Mouse (Mus musculus) intestine, embryonic 16.5 days (tissue): ENCODE measurements at regions not wholly inside any gene's neighbourhood (a gene's known extent, or its start where the extent isn't known, plus 50 kb on each side); places are given as distances from the start of the nearest gene placed in this dataset.
A peak's percentile ranks its signal among the peaks of the same experiment; 100 is the strongest.

Experiments used
- ATAC-seq: fragments of 200-750 bp; cut with Nextera tagmentation; 2 replicates; pipeline ENCODE4 v1.8.0; 2017; ENCODE audit warnings: moderate TSS enrichment, moderate library complexity
- H3K27ac ChIP-seq: fragments of 300-500 bp; sonication (generic); 2 replicates; pipeline ENCODE4 v1.5.1; 2014; ENCODE audit warnings: mild to moderate bottlenecking, low read length
- H3K27me3 ChIP-seq: fragments of 300-500 bp; sonication (generic); replicated peaks from 2 replicates; pipeline ENCODE4 v1.6.1; 2014; ENCODE audit warnings: low read length, control low read depth, mixed read lengths; ENCODE audit not compliant: control insufficient read depth, insufficient read depth
- H3K36me3 ChIP-seq: fragments of 300-500 bp; sonication (generic); 2 replicates; pipeline ENCODE4 v1.6.1; 2014; ENCODE audit warnings: low read length, control low read depth; ENCODE audit not compliant: control insufficient read depth, insufficient read depth
- H3K4me1 ChIP-seq: fragments of 300-500 bp; sonication (generic); 2 replicates; pipeline ENCODE4 v1.6.1; 2014; ENCODE audit warnings: low read length, control low read depth, mixed read lengths; ENCODE audit not compliant: control insufficient read depth, insufficient read depth
- H3K4me2 ChIP-seq: fragments of 300-500 bp; sonication (generic); 2 replicates; pipeline ENCODE4 v1.6.1; 2014; ENCODE audit warnings: low read depth, low read length, control low read depth
- H3K4me3 ChIP-seq: fragments of 300-500 bp; sonication (generic); 2 replicates; pipeline ENCODE4 v1.5.1; 2014; ENCODE audit warnings: mild to moderate bottlenecking, low read length
- H3K9ac ChIP-seq: fragments of 300-500 bp; sonication (generic); 2 replicates; pipeline ENCODE4 v1.6.1; 2014; ENCODE audit warnings: low read depth, low read length
- H3K9me3 ChIP-seq: fragments of 300-500 bp; sonication (generic); 2 replicates; pipeline ENCODE4 v1.6.1; 2016; ENCODE audit warnings: low read length, control low read depth; ENCODE audit not compliant: control insufficient read depth
- WGBS: fragments of 180-500 bp; shearing (Covaris S2); extraction: QIAGEN DNeasy Blood & Tissue Kit; methylation state at CpG from one replicate; pipeline ENCODE4 v1.1.7; 2014; 5-methylcytosine and 5-hydroxymethylcytosine counted together

- no peak overlapping the region for H3K4me3 ChIP-seq
- ATAC-seq, result peak; percentile 85
- 47% methylated on average over 2 of the region's 2 CpGs for WGBS
- no peaks in the 10 kb centered on the region for H3K9me3 ChIP-seq
- no peaks in the 10 kb centered on the region for H3K4me1 ChIP-seq
- H3K9ac ChIP-seq, result no peak overlapping the region
- H3K27me3 ChIP-seq, result no peaks in the 10 kb centered on the region
- no peaks in the 10 kb centered on the region for H3K36me3 ChIP-seq
- H3K4me2 ChIP-seq, result no peak overlapping the region
- H3K27ac ChIP-seq, result no peak overlapping the region
Observed at GRCm38 (mm10) chr6:75683935-75684334, 813.6 kb downstream of the Gm9008 start.

- Histone ChIP-seq H3K36me3 (no peaks in the 10 kb centered on the region), H3K27ac (no peak overlapping the region), H3K4me3 (no peak overlapping the region), H3K9ac (no peak overlapping the region), H3K27me3 (no peaks in the 10 kb centered on the region), H3K4me2 (no peak overlapping the region), H3K4me1 (no peaks in the 10 kb centered on the region), H3K9me3 (no peaks in the 10 kb centered on the region)
- WGBS, result 89% methylated on average over 2 of the region's 2 CpGs
- ATAC-seq, result no peak
Observed at GRCm38 (mm10) chr6:75644363-75644720, 853.2 kb downstream of the Gm9008 start.

- Histone ChIP-seq H3K4me2 (no peak overlapping the region), H3K9ac (no peak overlapping the region), H3K9me3 (no peaks in the 10 kb centered on the region), H3K36me3 (no peaks in the 10 kb centered on the region), H3K4me1 (no peaks in the 10 kb centered on the region), H3K4me3 (no peak overlapping the region), H3K27me3 (no peaks in the 10 kb centered on the region), H3K27ac (no peak overlapping the region)
- ATAC-seq, result no peak
- WGBS, result 70% methylated on average over 2 of the region's 2 CpGs
Observed at GRCm38 (mm10) chr6:75643581-75644362, 853.8 kb downstream of the Gm9008 start.

GRCm38 (mm10) chr6:75636050-75636449 is 861.5 kb downstream of the Gm9008 start:
- Histone ChIP-seq H3K4me2 (no peak overlapping the region), H3K4me1 (no peaks in the 10 kb centered on the region), H3K9me3 (no peaks in the 10 kb centered on the region), H3K4me3 (no peak overlapping the region), H3K27ac (no peak overlapping the region), H3K27me3 (no peaks in the 10 kb centered on the region), H3K9ac (no peak overlapping the region), H3K36me3 (no peaks in the 10 kb centered on the region)
- 66% methylated on average over 1 of the region's 1 CpGs for WGBS
- ATAC-seq, result no peak

GRCm38 (mm10) chr6:75602536-75603279 is 894.9 kb downstream of the Gm9008 start:
- H3K36me3 ChIP-seq, result no peaks in the 10 kb centered on the region
- no peak for ATAC-seq
- no peak overlapping the region for H3K4me3 ChIP-seq
- WGBS, result 21% methylated on average over 11 of the region's 11 CpGs
- no peak overlapping the region for H3K27ac ChIP-seq
- no peak overlapping the region for H3K4me2 ChIP-seq
- no peaks in the 10 kb centered on the region for H3K27me3 ChIP-seq
- no peaks in the 10 kb centered on the region for H3K9me3 ChIP-seq
- no peaks in the 10 kb centered on the region for H3K4me1 ChIP-seq
- H3K9ac ChIP-seq, result no peak overlapping the region

GRCm38 (mm10) chr6:75558431-75558830 is 939.2 kb downstream of the Gm9008 start:
- Histone ChIP-seq H3K4me3 (no peak overlapping the region), H3K4me2 (no peak overlapping the region), H3K9ac (no peak overlapping the region), H3K27ac (no peak overlapping the region), H3K36me3 (no peaks in the 10 kb centered on the region), H3K27me3 (no peaks in the 10 kb centered on the region), H3K4me1 (no peaks in the 10 kb centered on the region), H3K9me3 (no peaks in the 10 kb centered on the region)
- ATAC-seq, result no peak
- 78% methylated on average over 3 of the region's 3 CpGs for WGBS

GRCm38 (mm10) chr6:75542247-75542700 is 955.3 kb downstream of the Gm9008 start:
- no peak overlapping the region for H3K27ac ChIP-seq
- no peak overlapping the region for H3K9ac ChIP-seq
- H3K4me3 ChIP-seq, result no peak overlapping the region
- WGBS, result 66% methylated on average over 1 of the region's 1 CpGs
- no peak overlapping the region for H3K4me2 ChIP-seq
- no peaks in the 10 kb centered on the region for H3K9me3 ChIP-seq
- H3K36me3 ChIP-seq, result no peaks in the 10 kb centered on the region
- no peaks in the 10 kb centered on the region for H3K27me3 ChIP-seq
- H3K4me1 ChIP-seq, result no peaks in the 10 kb centered on the region
- ATAC-seq, result no peak

GRCm38 (mm10) chr6:75539703-75540102 is 957.9 kb downstream of the Gm9008 start:
- no peaks in the 10 kb centered on the region for H3K27me3 ChIP-seq
- H3K36me3 ChIP-seq, result no peaks in the 10 kb centered on the region
- no peak for ATAC-seq
- WGBS, result 76% methylated on average over 3 of the region's 3 CpGs
- H3K9ac ChIP-seq, result no peak overlapping the region
- no peak overlapping the region for H3K4me2 ChIP-seq
- H3K4me3 ChIP-seq, result no peak overlapping the region
- no peaks in the 10 kb centered on the region for H3K4me1 ChIP-seq
- no peak overlapping the region for H3K27ac ChIP-seq
- H3K9me3 ChIP-seq, result no peaks in the 10 kb centered on the region
